30 mouse cellular contexts compared by ENCODE assay signal in genomic region chr1:106866768-106867167, GRCm38 (mm10). TPM values are rescaled to one million over a fixed set of nuclear protein-coding genes. Genes with fewer than 3 reads are reported as not detected.
A peak's percentile ranks its signal among the peaks of the same experiment; 100 is the strongest.
DNase-seq lines count a peak whose midpoint lies in the region; ATAC-seq and TF ChIP-seq lines count a peak whose summit lies in the region.
"Had no signal": no experiment of that assay in that cellular context is flagged by ENCODE, and none has a peak within 500 bp of the region (broad histone marks: within the 10 kb centered on the region; RNA-seq: fewer than 3 reads in every experiment).

No protein-coding gene starts in this region.

- no peak for TF ChIP-seq RAD21 in CH12.LX (IDR thresholded peaks at IDR 0.05; ENCODE audit: low read depth, low read length)

- no peak for TF ChIP-seq POLR2A in CH12.LX (IDR thresholded peaks at IDR 0.05; ENCODE audit: low read depth, low read length)

- no peak for DNase-seq in CH12.LX (ENCODE audit: extremely low read depth)
- peak; percentile 44 for DNase-seq in induced T-regulatory cell, adult 2 months (ENCODE audit: low read depth)
- DNase-seq in thymus, postnatal 0 days (ENCODE audit: low spot score), result peak; percentile 91
- no peak for DNase-seq in lung, postnatal 36 days
- DNase-seq in right cerebral cortex, postnatal 25 days, result no peak
- DNase-seq in yolk sac, embryonic 10.5 days (ENCODE audit: low spot score), result no peak
- DNase-seq: cerebellum, adult 11 months; heart, postnatal 4 days; kidney, adult 9 months; kidney, postnatal 14 days; lung, adult 18-20 months; lung, postnatal 14 days; retina, postnatal 1 day had no signal

- no peaks in the 10 kb centered on the region for H3K79me2 ChIP-seq in CH12.LX (replicated peaks; ENCODE audit: control insufficient read depth, extremely low read depth, insufficient read depth, poor library complexity, severe bottlenecking)

- H3K27me3 ChIP-seq in CH12.LX (replicated peaks), result no peaks in the 10 kb centered on the region
- no peaks in the 10 kb centered on the region for H3K27me3 ChIP-seq in forebrain, embryonic 16.5 days (replicated peaks; ENCODE audit: control insufficient read depth, insufficient read depth, low read length)
- H3K27me3 ChIP-seq: limb, embryonic 13.5 days; liver, embryonic 12.5 days; midbrain, embryonic 12.5 days; neural tube, embryonic 13.5 days had no signal

- no peaks in the 10 kb centered on the region for H3K36me3 ChIP-seq in CH12.LX (replicated peaks in 1 of 2; ENCODE audit: control insufficient read depth in 1 of 2, insufficient read depth in 1 of 2, low read length in 1 of 2)
- no peaks in the 10 kb centered on the region for H3K36me3 ChIP-seq in forebrain, embryonic 16.5 days (ENCODE audit: control insufficient read depth, insufficient read depth)
- H3K36me3 ChIP-seq: G1E; heart, embryonic 10.5 days; limb, embryonic 13.5 days; liver, embryonic 12.5 days; midbrain, embryonic 12.5 days; neural tube, embryonic 13.5 days had no signal

- 65% methylated on average over 6 of the region's 6 CpGs for WGBS in forebrain, embryonic 16.5 days

- no peak for TF ChIP-seq EP300 in CH12.LX (IDR thresholded peaks at IDR 0.05; ENCODE audit: low read length)

- H3K4me1 ChIP-seq in CH12.LX (ENCODE audit: control insufficient read depth in 1 of 2, insufficient read depth in 2 of 2), result peaks cover 3 to 4% of the 10 kb centered on the region in 2 experiments; a peak in 2 of 4 replicates
- no peaks in the 10 kb centered on the region for H3K4me1 ChIP-seq in forebrain, embryonic 16.5 days (replicated peaks; ENCODE audit: control insufficient read depth, insufficient read depth, low read length)
- H3K4me1 ChIP-seq: heart, embryonic 10.5 days; liver, embryonic 12.5 days; midbrain, embryonic 12.5 days; neural tube, embryonic 13.5 days had no signal

- H3K9ac ChIP-seq in CH12.LX (ENCODE audit: insufficient read depth, low read depth), result no peak overlapping the region
- no peak overlapping the region for H3K9ac ChIP-seq in forebrain, embryonic 16.5 days (replicated peaks; ENCODE audit: low read depth, low read length)
- H3K9ac ChIP-seq: hindbrain, embryonic 14.5 days; limb, embryonic 13.5 days; liver, embryonic 12.5 days; midbrain, embryonic 12.5 days; neural tube, embryonic 13.5 days had no signal

- dilution Hi-C loops in CH12.LX (cut with MboI; ENCODE audit: extremely low pct_ligation_motif_present, extremely low pct_unique_long_range_greater_than_20kb, low sequenced_read_pairs), result no loop called here

- in situ Hi-C loops in CH12.LX (cut with MboI; ENCODE audit: low pct_ligation_motif_present, low pct_unique_long_range_greater_than_20kb, low sequenced_read_pairs), result no loop called here

- H3K4me2 ChIP-seq in CH12.LX (ENCODE audit: insufficient read depth, low read depth, poor library complexity, severe bottlenecking), result peak overlapping the region; percentile 81
- H3K4me2 ChIP-seq in forebrain, embryonic 16.5 days (ENCODE audit: low read length), result no peak overlapping the region
- H3K4me2 ChIP-seq: hindbrain, embryonic 14.5 days; limb, embryonic 13.5 days; liver, embryonic 12.5 days; midbrain, embryonic 12.5 days; neural tube, embryonic 13.5 days had no signal

- H3K9me3 ChIP-seq in CH12.LX (replicated peaks; ENCODE audit: low read length), result no peaks in the 10 kb centered on the region
- H3K9me3 ChIP-seq in forebrain, embryonic 16.5 days (ENCODE audit: control insufficient read depth, low read length), result no peaks in the 10 kb centered on the region
- H3K9me3 ChIP-seq: G1E; heart, embryonic 10.5 days; limb, embryonic 13.5 days; liver, embryonic 12.5 days; midbrain, embryonic 12.5 days; neural tube, embryonic 13.5 days had no signal

- no peak overlapping the region for H3K4me3 ChIP-seq in CH12.LX (replicated peaks in 1 of 3; ENCODE audit: low read depth in 2 of 3, low read length in 2 of 3, poor library complexity in 1 of 3)
- H3K4me3 ChIP-seq in forebrain, embryonic 16.5 days (replicated peaks; ENCODE audit: low read length), result no peak overlapping the region
- H3K4me3 ChIP-seq: heart, embryonic 10.5 days; limb, embryonic 13.5 days; liver, embryonic 12.5 days; midbrain, embryonic 12.5 days; neural tube, embryonic 13.5 days had no signal

- no peak overlapping the region for H3K27ac ChIP-seq in CH12.LX (ENCODE audit: insufficient read depth, low read depth)
- H3K27ac ChIP-seq in forebrain, embryonic 16.5 days (ENCODE audit: low read length), result no peak overlapping the region
- H3K27ac ChIP-seq: heart, embryonic 10.5 days; hindbrain, embryonic 14.5 days; limb, embryonic 13.5 days; liver, embryonic 12.5 days; midbrain, embryonic 12.5 days; neural tube, embryonic 13.5 days had no signal

- TF ChIP-seq CTCF in CH12.LX (conservative IDR thresholded peaks at IDR 0.05 in 1 of 2, IDR thresholded peaks at IDR 0.05 in 1 of 2; ENCODE audit: low read depth in 2 of 2, low read length in 2 of 2), result no peak

- ATAC-seq in forebrain, embryonic 16.5 days, result no peak
- ATAC-seq: intestine, embryonic 16.5 days; liver, embryonic 12.5 days; Patski had no signal

TF ChIP-seq in CH12.LX, 34 proteins besides CTCF, POLR2A, EP300 and RAD21:
- TF ChIP-seq CHD1 (IDR thresholded peaks at IDR 0.05; ENCODE audit: low read depth, low read length), result no peak
- no peak for TF ChIP-seq UBTF (IDR thresholded peaks at IDR 0.05; ENCODE audit: low read depth, low read length)
- TF ChIP-seq MEF2A (IDR thresholded peaks at IDR 0.05; ENCODE audit: borderline replicate concordance, low read depth, low read length), result no peak
- TF ChIP-seq BHLHE40 (IDR thresholded peaks at IDR 0.05; ENCODE audit: low read depth, low read length), result peak; percentile 46
- TF ChIP-seq HCFC1 (IDR thresholded peaks at IDR 0.05; ENCODE audit: low read depth, low read length), result no peak
- TF ChIP-seq USF2 (conservative IDR thresholded peaks at IDR 0.05; ENCODE audit: low read depth, low read length), result no peak
- no peak for TF ChIP-seq ETS1 (conservative IDR thresholded peaks at IDR 0.05; ENCODE audit: low read depth, low read length)

RNA-seq across cellular contexts. Expression of gene Serpinb5, which starts 5.8 kb away (rescaled TPM):
- total RNA-seq in CH12.LX (2012; rRNA removed) (not detected in 2 replicates), CH12.LX (2014; rRNA removed) (not detected in 2 replicates)
- not detected in 2 replicates for polyA plus RNA-seq in CH12.LX (2012; ENCODE audit: insufficient read length, low read depth)
- 5.6 and 8.3 TPM in 2 replicates for polyA plus RNA-seq in thymus, postnatal 0 days (2015; fragmentation: Nextera tagmentation; extraction: Ambion mirVana)
- not detected in 2 replicates for polyA plus RNA-seq in forebrain, embryonic 16.5 days (2015; fragmentation: Nextera tagmentation; extraction: Ambion mirVana)
- total RNA-seq: adrenal gland, postnatal 10 days; gastrocnemius, adult 18-20 months; heart, postnatal 4 days; layer of hippocampus, adult 18-20 months; megakaryocyte, adult 5-6 weeks had no signal
- polyA plus RNA-seq: forebrain, embryonic 11.5 days; G1E; heart, embryonic 10.5 days; liver, embryonic 12.5 days; midbrain, embryonic 12.5 days; neural tube, embryonic 13.5 days; Patski; spleen, adult 2 months; testis, adult 2 months had no signal

Comparison
In these comparisons a context has a peak if more than half of its experiments do, and no peak if none do; other contexts are left out.
1. DNase-seq: peak in induced T-regulatory cell, adult 2 months (single experiment) and thymus, postnatal 0 days (single experiment); none in CH12.LX (single experiment), lung, postnatal 36 days (single experiment), right cerebral cortex, postnatal 25 days (single experiment) and yolk sac, embryonic 10.5 days (single experiment).